Mouse (Mus musculus) erythroid progenitor cell, adult 5-6 weeks (primary cell): Measurements from ENCODE around the gene Cdh1. TPM values are rescaled to one million over a fixed set of nuclear protein-coding genes. Genes with fewer than 3 reads are reported as not detected.

Source experiments
- ATAC-seq: replicated peaks from 2 replicates; pipeline ENCODE4 v1.8.0; 2016; ENCODE audit warnings: moderate number of reproducible peaks, mild to moderate bottlenecking, moderate TSS enrichment, inconsistent platforms; ENCODE audit not compliant: poor library complexity, low FRiP score, severe bottlenecking
- total RNA-seq, 2 experiments: library from RNA; stranded (forward) in 1 of 2; stranded (reverse) in 1 of 2; fragments of 150-400 nt in 1 of 2; fragments of 186-747, 209-891 nt in 1 of 2; gene quantifications; 2 replicates each; pipeline versions ENCODE4 v1.2.3 to v1.2.4; 2015 to 2017; ENCODE audit warnings: low replicate concordance in 2 of 2

Cdh1 gene
- total RNA-seq, 2 experiments from 2014 or later, result 0.08 TPM; not detected in 1

DNA sequence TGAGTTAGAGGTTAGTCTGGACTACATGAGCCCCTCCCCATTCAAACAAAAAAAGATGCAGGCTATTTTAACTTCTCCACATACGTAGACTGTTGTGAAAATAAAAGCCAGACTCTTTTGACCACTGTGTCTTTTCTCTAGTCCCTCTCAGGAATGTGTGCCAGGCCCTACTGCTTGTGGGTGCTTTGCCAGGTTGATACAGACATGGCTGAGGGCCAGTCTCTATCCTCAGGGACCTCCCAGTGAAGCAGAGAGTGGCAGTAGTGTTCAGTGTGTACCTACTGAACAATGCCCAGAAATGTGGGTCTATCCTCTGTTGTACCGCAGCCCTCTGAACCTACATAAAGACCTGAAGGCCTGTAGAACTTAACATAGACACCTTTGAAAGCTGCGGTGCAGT is 109.3 kb downstream of the Cdh1 start:
- no peak for ATAC-seq

DNA sequence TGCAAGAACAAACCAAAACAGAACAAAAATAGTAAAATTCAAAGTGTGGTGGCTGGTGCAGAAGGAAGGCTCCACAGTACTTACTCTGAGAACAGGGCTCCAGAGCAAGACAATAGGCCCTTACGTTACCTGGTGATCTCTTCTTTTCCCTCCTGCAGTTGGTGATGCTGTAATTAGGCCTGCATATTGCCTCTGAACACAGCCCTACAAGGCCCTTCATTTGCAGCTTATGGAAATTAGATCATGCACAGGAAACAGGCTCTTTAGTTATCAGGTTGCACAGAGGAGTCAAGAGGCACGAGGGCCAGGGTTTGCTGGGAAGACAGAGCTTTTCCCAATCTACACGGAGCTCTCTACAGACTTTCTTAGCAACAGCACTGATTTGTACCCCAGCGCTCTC is 111.1 kb downstream of the Cdh1 start:
- ATAC-seq, result no peak

DNA sequence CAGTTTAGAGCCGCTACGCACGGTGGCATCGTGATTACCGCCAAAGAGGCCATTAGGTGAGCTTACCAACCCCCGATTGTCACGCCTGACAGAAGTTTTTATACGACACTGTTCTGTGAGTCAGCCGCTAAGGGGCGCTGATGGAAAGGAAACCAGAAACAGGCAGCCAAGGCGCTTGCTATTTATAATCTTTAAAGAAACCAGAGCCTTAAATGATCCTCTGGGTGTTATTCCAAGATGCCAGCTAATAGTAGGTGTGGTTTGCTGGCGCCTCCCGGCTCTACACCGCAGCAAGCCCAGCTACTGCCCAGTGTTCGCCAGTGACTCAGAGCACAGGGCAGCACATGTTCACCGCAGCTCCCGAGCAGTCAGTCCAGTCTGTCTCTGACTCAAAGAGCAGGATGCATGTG is 114.9 kb downstream of the Cdh1 start:
- no peak for ATAC-seq

Other genes with a start within 250 kb of the Cdh1 start
- gene Zfp90, start 188.0 kb upstream of the Cdh1 start, total RNA-seq (2015; ENCODE audit: low replicate concordance), result 0.42 and 1.4 TPM in 2 replicates
- 1.4 and 2.2 TPM in 2 replicates for gene Zfp90, start 188.0 kb upstream of the Cdh1 start, total RNA-seq (2017; ENCODE audit: low replicate concordance)
- gene 6030452D12Rik, start 102.8 kb upstream of the Cdh1 start, total RNA-seq (2015; ENCODE audit: low replicate concordance), result not detected in 2 replicates
- gene 6030452D12Rik, start 102.8 kb upstream of the Cdh1 start, total RNA-seq (2017; ENCODE audit: low replicate concordance), result not detected in 2 replicates
- gene Cdh3, start 92.5 kb upstream of the Cdh1 start, total RNA-seq (2015; ENCODE audit: low replicate concordance), result not detected in 2 replicates
- gene Cdh3, start 92.5 kb upstream of the Cdh1 start, total RNA-seq (2017; ENCODE audit: low replicate concordance), result not detected in 2 replicates
- gene Gm10073, start 29.9 kb upstream of the Cdh1 start, total RNA-seq (2015; ENCODE audit: low replicate concordance), result 32.7 and 35.3 TPM in 2 replicates
- 12.3 TPM in 1 of 2 replicates, not detected in the other for gene Gm10073, start 29.9 kb upstream of the Cdh1 start, total RNA-seq (2017; ENCODE audit: low replicate concordance)
- gene Tango6, start 79.7 kb downstream of the Cdh1 start, total RNA-seq (2015; ENCODE audit: low replicate concordance), result 2.1 TPM in 1 of 2 replicates, not detected in the other
- 0.15 and 0.77 TPM in 2 replicates for gene Tango6, start 79.7 kb downstream of the Cdh1 start, total RNA-seq (2017; ENCODE audit: low replicate concordance)